Mouse (Mus musculus): Measurements from ENCODE around the gene Aif1. TPM values are rescaled to one million over a fixed set of nuclear protein-coding genes. Genes with fewer than 3 reads are reported as not detected.
"Not testable (repeated sequence)": the region's sequence is repeated elsewhere in the genome, so short reads cannot be mapped to it uniquely, and the experiment has no call there.

Aif1 gene
- polyA plus RNA-seq, 1 experiment from 2014 or later, result 45.2 TPM

DNA sequence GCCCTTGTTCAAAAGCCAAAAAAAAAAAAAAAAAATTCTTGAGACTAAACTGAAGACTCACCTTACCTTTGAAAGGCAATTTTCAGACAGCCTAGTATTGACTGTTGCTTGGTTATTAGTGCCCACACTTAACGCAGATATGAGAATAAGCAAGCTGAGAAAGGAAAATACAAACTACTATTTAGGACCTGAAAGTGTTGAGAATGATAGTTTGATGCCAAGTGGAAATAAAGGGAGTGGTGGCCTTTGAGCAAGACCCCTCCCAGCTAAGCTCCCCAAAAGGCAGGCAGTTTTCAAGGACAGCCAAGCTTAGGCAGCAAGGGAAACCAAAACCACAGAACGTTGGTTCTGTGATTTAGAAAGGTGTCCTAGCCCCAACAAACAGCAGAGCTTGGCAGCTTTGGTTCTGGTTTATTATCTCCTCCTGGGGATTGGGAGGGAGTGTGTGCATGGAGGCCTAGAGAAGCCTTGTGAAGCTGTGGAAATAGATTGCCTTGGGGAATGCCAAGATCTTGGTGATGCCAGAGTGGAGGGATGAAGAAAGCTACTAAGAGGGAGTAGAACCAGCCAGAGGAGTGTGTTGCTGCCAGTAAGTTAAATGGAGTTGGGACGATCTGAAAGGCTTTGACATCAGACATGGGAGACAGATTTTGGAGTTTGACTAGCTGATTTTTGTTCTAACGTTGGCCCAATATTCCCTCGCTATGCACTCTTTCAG lies 27.8 kb downstream of the Aif1 start:
- no peak for DNase-seq (ENCODE audit: low spot score)

DNA sequence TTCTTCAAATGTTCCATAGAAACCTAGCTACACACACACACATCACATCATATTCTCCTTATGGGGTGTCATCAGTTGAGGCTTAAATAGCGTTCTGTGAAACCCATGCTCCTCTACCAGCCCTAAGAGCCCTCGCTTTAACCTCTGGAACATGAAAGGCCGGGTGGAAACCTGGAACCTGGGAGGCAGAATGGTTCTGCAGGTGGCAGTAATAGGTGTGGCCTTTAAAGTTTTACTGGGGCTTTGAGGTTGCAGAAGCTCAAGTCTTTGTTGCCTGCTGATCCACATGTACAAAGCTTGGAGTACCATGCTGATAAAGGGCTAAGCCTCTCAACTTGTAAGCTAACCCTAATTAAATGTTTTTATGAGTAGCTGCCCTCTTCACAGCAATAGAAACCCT lies 28.5 kb downstream of the Aif1 start:
- DNase-seq (ENCODE audit: low spot score), result no peak

DNA sequence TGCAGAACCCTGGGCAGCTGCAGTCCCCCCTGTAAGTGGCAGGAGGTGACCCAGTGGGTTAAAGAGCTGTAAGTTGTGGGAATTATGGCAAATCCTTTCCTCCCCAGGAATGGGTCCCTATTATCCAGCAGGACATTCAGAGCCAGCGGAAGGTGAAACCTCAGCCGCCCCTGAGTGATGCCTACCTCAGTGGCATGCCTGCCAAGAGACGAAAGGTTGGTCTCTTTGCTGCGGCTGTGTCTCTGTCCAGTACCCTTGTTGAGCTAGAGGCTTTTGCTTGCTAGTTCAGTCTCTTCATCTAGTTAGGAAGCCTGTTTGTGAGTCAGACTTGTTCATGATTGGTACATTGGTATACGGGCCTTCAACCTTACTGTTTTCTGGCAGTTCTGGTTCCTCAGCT lies 29.7 kb downstream of the Aif1 start:
- no peak for DNase-seq (ENCODE audit: low spot score)

DNA sequence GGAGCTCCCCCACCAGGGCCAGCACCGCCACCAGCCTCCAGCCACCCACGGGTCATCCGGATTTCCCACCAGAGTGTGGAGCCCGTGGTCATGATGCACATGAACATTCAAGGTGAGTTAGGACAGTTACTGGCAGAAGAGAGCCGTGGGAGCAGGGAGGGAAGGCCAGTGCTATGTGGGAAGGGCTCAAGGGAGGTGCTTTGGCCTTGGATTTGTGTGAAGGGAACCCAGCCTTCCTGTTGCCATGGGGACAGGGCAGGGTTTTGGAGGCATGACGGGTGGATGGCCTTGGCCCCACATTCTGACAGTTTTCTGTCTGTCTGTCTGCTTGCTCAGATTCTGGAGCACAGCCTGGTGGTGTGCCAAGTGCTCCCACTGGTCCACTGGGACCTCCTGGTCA lies 33.9 kb downstream of the Aif1 start:
- DNase-seq (ENCODE audit: low spot score), result no peak

DNA sequence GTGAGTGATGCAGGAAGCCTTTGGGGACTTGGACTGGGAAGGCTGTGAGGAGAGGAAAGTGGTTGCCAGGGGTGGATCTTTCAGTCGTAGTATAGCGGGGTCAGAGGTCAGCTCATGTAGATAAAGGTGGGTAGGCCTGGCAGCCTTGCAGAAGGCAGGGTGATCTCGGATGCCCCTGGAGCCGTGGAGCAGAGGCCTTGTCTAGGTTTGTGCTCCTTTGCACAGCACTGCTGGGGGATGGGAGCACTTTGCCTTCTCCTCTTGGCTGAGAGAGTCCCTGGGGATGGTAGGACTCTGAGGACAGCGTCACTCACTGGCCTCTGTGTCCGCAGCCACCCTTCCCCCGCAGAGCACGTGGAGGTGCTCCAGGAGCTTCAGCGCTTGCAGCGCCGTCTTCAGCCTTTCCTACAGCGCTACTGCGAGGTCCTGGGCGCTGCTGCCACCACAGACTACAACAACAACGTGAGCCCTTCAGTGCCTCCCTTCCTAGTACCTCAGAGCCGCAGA lies 35.3 kb downstream of the Aif1 start:
- no peak for DNase-seq (ENCODE audit: low spot score)

DNA sequence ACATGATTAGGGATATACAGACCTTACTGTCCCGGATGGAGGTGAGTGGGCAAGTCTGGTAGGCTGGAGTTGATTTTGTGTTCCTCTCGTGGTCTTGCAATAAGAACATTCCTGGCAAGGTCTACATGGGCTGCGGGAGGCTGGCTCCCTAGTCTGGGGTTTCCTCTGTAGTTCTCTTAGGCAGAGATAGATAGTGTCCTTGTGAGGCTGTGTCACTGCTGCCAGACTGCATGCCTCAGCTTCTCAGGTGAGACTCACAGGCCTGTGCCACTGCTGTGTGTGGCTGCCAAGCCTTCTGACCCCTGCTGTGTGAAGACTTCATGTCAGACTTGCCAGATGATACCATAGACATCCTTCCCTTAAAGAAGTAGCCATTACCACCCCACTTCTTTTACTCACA lies 36.6 kb downstream of the Aif1 start:
- DNase-seq (ENCODE audit: low spot score), result no peak

DNA sequence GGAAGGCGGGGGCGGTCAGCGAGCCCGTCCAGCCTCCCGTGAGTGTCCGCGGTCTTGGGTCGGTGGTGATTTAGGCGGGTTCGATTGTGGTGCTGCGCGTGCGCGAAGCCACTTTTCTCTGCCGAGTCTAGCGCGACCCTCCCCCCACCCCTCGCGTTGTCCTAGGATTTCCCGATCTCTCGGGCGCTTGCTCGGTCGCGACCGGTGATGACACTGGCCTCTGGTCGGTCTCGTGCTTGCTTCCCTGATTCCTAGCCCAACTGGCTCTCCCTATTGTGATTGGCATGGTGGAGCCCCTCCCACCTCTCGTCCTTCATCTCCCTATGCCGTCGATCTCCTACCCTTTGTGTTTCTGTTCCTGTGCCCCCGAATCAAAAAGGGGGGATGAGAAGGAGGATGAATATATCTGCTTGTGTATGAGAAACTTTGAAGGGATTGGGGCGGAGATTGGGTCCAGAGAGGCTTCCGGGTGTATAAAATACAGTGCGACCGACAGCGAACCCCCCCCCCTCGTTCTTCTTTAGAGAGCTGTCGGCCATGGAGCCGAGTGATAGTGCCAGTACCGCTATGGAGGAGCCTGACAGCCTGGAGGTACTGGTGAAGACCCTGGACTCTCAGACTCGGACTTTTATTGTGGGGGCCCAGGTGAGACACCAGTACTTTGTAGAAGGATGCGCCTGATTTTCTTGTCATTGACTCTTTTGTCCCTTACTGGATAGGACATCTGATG lies 40.1 kb downstream of the Aif1 start:
- DNase-seq (ENCODE audit: low spot score), result peak; percentile 38

DNA sequence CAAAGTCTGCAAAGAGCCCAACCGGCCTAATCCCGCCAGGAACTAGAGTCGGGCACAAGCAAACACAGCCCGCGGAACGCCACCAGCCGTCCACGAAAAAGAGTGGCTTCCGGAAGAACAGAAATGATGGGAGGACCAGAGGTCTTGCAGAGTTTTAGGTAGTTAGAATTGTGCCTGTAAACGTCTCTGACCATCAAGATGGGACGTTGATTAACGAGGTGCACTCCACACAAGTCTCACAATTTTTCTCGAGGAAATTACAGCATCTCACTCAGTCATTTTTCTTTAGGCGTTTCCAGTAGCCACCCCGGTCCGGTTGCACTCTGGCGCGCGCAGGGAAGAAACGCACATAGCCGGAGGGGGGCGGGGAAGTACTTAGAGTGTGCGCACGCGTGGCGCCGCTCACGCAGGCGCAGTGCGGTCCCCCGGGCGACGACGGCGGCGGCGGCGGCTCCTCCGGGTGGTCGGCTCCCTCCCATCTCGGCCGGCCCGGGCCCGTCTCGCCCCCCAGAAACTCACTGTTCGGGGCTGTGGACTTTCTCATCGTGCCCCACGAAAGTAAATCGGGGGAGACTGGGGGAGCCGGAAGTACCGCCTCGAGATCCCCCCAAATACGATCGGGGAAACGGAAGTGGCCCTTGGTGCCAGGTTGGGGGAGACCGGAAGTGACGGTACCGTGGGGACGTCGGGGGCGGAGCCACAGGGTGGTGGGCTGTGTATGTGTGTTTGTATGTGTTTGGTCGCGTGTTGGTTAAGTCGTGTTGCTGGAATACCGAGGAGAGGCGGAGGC lies 40.9 kb downstream of the Aif1 start, which contains the start of gene Bag6:
TSS of gene Bag6 (plus strand) at position 378 of the 790 bp plus-strand sequence.
- DNase-seq (ENCODE audit: low spot score), result peak; percentile 96

DNA sequence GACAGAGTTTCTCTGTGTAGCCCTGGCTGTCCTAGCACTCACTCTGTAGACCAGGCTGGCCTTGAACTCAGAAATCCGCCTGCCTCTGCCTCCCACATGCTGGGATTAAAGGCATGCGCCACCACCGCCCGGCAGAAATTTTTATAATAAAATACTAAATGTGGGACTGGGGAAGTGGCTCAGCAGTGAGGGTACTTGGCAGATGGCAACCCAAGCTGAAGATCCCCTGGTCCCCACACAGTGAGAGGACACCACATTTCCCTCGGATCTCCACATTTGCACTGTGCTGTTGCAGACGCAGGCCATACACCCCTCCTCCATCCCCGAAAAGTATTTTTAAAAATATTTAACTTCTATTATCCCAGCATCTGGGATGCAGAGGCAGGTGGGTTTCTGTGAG lies 42.4 kb downstream of the Aif1 start:
- no peak for DNase-seq (ENCODE audit: low spot score)

DNA sequence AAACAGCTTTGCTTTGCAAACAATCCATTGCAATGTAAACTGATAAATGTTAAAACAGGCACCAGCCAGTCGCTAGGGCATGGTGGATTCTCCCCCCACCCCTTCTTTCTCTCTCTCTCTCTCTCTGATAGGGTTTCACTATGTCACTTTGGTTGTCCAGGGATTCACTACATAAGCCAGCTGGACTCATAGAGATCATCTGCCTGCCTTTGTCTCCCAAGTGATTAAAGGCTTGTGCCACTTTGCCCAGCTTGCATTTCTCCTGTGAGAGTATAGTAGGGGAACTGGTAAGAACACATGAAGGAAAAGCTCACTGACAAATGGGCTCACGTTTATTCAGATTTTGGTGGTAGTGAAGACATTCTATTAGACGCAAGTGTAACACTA lies 43.7 kb downstream of the Aif1 start:
- DNase-seq (ENCODE audit: low spot score), result no peak

DNA sequence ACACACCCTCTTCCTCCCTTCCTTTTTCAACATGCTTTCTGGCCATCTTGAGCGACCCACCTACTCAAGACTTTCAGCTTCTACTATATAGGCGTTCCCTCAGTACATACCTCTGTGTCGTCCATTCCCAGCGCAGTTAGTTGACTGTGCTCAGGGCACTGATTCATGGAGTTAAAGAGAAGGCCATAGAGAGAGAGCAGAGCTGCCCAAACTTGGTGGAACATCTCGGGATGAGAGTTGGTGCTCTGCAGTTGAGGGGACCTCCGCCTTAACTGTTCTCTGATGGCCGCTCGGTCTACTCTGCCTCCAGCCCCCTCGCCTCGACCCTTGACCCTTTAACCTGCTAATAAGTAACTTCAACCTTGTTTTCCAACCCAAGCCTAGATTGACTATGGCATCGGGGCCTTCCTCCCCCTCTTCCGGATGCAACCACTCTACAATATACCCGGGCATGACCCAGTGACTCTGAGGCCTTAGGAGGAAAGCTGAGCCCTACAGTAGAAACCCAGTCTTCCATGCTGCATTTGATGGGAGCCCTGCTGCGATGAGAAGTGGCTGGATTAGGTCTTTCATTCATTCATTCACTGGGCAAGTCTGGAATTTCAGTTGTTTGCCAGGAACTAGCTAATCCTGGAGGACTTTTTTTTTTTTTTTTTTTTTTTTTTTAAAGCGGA lies 44.2 kb downstream of the Aif1 start, which contains the start of gene Apom:
TSS of gene Apom (minus strand) at position 551 of the 674 bp plus-strand sequence.
- no peak for DNase-seq (ENCODE audit: low spot score)

DNA sequence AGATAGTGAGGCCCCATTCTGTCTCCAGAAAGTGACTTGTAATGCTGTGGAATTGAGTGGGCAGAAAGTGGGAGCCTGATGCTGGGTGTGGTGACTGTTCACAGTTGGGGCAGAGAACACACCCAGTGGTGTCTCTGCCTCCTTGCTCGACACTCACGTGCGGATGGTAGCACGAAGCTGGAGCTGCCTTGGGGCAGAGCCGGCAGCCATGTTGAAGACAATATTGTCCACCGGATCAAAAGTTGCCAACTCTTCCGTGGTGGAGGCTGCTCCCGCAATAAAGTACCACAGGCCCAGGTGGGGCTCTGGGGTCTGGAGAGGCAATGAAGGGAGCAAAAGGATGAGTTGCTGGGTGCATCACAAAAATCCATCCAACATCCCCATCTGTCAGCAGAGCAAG lies 44.8 kb downstream of the Aif1 start:
- DNase-seq (ENCODE audit: low spot score), result no peak

DNA sequence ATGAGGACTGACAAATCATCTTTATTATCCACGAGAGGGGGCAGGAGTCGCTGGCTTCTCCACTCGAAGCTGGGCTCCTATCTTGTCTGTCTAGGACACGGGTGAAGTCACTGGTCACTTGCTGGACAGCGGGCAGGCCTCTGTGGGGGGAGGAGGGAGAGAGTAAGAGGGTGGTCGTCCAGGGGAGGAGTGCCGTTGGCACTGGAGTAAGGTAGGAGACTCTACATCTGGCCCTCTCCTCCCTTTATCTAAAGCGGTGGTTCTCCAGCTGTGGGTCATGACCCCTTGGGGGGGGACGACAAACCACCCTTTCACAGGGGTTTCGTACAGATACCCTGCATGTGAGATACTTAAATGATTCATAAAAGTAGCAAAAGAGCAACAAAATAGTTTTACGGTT lies 46.9 kb downstream of the Aif1 start:
- DNase-seq (ENCODE audit: low spot score), result no peak

DNA sequence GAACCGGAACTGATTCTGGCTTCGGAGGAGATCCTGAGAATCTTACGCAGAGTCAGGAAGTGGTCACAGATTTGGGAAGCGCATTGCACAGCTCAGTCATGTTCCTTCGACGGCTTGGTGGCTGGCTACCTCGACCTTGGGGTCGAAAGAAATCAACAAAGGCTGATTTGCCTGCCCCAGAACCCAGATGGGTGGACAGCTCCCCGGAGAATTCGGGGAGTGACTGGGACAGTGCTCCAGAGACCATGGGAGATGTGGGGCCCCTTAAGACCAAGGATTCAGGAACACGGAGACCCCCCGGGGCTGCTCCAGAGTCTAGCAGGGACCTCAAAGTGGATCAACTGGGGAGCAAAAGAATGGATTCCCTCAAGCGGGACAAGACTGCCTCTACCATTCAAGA lies 48.9 kb downstream of the Aif1 start:
- DNase-seq (ENCODE audit: low spot score), result no peak

DNA sequence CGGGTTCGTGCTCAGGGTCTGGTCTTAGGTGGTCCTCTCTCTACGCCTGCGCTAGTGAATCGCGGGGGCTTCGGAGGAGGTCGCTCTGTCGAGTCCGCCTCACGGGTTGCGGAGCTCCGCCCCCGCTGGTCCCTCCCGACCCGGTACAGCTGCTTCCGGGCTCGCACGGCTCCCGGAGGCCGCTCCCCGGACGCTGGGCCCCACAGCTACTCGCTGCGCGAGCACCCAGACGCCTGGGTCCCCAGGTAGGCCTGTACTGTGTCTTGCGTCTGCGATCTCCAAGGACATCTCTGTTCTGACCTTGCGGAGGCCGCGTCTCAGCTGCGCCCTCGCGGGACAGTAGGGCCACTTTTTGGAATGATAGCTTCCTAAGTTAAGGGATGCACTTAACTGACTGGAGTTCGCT lies 49.7 kb downstream of the Aif1 start, which contains the start of gene D17H6S53E:
TSS of gene D17H6S53E (plus strand) at position 168 of the 406 bp plus-strand sequence.
- peak; percentile 90 for DNase-seq (ENCODE audit: low spot score)

DNA sequence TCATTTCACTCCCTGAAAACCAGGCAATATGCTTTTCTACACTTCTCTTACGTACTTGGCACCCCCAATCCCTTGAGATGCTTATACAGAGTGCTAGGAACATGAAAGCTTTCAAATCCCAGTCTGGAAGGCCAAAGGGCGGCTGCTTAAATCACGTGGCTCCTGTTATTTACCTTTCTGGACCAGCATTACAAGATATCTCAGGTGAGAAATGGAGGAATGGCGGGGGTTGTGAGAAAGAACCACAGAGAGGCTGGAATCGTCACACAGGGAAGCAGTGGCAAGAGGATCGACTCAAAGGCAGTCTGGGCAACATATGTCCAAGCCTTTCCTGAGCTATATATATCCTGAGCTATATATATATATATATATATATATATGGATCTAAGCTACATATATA lies 50.3 kb downstream of the Aif1 start:
- DNase-seq (ENCODE audit: low spot score), result no peak

DNA sequence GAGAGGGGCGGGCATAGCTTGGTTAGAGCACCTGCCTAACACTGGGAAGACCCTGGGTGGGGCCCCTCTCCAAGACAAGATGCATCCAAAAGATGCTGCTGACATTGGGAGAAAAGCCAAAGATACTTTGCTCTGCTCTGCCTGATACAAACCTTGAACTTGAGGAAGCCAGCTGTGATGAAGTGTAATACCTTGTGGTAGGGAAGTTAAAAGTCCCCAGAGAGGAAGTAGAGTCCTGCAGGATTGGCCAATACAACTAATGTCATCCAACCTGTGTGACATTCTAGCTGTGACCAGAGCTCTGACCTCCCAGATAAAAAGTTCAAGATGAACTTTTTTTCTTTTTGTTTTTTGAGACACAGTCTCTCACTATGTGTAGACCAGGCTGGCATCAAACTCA lies 50.8 kb downstream of the Aif1 start:
- no peak for DNase-seq (ENCODE audit: low spot score)

DNA sequence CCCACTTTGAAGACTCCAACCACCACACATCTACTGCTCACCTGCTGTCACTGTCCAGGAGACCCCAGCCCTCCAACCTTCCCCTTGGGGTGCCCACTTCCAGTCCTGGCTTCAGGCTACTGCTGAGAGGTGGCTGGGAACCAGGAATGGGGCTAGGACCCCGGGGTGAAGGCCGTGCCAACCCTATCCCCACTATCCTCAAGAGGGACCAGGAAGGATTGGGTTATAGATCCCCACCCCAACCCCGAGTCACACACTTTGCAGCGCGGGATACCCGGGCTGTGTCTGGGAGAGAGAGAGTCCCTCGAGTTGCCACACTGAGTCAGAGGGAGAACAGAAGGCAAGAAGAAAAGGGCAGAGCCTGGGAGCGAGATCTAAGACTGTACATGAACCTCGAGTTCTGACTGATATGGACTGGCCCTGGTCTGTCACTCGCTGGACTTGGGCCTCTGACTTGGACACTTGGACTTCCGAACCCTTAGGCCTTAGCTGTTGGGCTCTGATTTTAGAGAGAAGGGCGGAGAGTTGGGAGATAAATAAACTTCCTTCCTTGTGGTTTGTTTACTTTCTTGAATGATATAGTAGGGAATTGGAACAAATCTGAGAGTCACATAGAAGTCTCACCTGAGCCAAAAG lies 51.5 kb downstream of the Aif1 start:
- not testable (repeated sequence) for DNase-seq (ENCODE audit: low spot score)

DNA sequence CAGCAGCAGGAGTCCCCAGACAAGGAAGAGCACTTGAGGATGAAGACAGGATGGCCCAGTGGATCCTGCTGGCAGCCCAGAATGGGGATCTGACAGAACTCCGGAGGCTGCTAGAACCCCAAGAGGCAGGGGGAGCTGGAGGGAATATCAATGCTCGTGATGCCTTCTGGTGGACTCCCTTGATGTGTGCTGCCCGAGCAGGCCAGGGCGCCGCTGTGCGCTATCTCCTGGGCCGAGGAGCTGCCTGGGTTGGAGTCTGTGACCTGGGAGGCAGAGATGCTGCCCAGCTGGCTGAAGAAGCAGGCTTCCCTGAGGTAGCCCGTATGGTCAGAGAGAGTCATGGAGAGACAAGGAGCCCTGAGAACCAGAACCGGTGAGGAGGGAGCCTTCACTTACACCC lies 52.6 kb downstream of the Aif1 start:
- not testable (repeated sequence) for DNase-seq (ENCODE audit: low spot score)

DNA sequence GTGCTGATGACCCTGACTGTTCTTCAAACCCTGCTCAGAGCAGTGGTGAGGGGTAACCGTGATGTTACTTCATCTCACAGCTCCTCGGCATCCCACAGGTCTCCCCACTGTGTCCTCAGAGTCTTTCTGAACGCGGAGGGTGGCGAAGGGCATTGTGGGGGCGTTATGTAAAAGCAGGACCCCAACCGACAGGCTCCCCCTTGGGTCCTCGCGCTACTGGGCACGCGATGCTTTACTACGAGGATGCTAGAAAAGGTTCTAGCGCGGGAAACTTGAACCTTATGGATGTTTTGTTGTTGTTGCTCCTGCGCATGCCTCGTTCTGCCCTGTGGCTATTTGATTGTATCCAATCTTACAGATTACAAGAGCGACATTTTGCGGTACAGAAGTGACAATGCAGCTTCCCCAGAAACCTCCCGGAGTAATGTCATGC lies 54.0 kb downstream of the Aif1 start, which contains the start of gene Csnk2b:
TSS of gene Csnk2b (minus strand) at position 183 of the 433 bp plus-strand sequence.
- peak; percentile 68 for DNase-seq (ENCODE audit: low spot score)

Measured in thymus, postnatal 0 days (tissue).